Mouse (Mus musculus) bone marrow, adult 2 months (tissue): Measurements from ENCODE around the gene Zdhhc17.

Source experiments
- CTCF ChIP-seq: fragments of 200-500 bp; IDR thresholded peaks from 2 replicates; pipeline ENCODE4 v1.5.1; 2011; ENCODE audit warnings: low read length, control low read depth; ENCODE audit not compliant: control insufficient read depth, insufficient read depth
- POLR2A ChIP-seq: fragments of 200-500 bp; IDR thresholded peaks from 2 replicates; pipeline ENCODE4 v1.6.1; 2011; ENCODE audit warnings: low read depth, mild to moderate bottlenecking, control low read depth, low read length, borderline replicate concordance; ENCODE audit not compliant: control insufficient read depth

- TF ChIP-seq CTCF (no peak), POLR2A (no peak)
Observed at GRCm38 (mm10) chr10:110951748-110952147, 58.2 kb downstream of the Zdhhc17 start.
